Mouse (Mus musculus): Measurements from ENCODE around the gene Tmem164.
"Not testable (repeated sequence)": the region's sequence is repeated elsewhere in the genome, so short reads cannot be mapped to it uniquely, and the experiment has no call there.

The Tmem164 gene

DNA sequence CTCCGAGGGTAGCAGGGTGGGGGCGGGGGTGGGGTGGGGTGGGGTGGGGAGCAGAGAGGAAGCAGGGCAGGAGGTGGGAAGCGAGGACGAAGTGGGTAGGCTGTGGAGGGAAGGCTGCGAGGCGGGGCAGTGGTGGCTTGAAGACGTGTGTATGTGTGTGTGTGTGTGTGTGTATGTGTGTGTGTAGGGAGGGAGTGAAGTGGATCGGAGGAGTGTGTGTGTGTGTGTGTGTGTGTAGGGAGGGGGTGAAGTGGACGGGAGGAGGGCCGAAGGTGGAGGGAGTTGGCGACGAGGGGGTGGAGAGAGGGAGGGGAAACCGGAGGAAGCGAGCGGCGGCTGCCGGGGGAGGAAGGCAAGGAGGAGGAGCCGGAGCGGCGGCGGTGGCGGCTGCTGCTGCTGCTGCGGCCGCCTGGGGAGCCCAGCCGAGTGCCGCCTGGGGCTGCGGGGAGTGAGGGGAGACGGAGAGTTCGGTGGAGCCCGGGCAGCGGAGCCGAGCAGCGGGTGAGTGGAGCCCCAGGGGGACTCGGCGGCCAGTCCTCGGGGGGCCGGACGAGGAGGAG lies at the start of gene Tmem164:
TSS of gene Tmem164 (plus strand) at position 351 of the 560 bp plus-strand sequence.
- peak; percentile 82 for DNase-seq (ENCODE audit: extremely low spot score)

GRCm38 (mm10) chrX:142632990-142633389 lies 48.2 kb upstream of the Tmem164 start:
- not testable (repeated sequence) for DNase-seq (ENCODE audit: extremely low spot score)

GRCm38 (mm10) chrX:142647202-142647601 lies 34.0 kb upstream of the Tmem164 start:
- no peak for DNase-seq (ENCODE audit: extremely low spot score)

DNA sequence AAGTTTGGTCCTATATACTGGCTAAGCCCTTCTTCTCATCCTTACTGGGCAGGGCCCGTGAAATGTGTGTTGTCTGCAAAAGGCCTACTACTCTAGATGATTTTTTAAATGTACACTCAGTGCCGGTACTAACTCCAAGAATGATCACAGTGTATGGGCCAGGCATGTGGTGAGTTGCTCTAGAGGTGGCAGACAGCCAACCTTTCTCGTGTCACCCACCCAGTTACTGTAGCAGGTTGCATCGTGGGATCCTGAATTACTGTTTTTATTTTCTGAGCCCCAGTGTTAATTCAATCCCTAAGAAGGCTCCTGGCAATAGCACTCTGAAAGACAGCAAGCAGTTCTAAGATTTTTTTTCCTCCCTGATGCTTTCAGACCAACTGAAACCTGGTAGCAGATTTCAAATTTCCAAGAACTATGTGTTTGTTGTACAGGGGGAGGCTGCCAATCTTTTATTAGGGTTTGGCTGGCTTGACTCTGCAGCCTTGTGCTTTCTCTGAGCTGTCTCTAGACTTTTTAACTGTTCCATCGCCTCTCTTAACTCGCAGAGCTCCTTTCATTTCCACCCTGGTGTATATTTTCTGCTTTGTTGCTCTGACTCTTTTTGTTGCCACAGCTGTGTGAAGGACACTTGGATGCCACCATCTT lies 31.0 kb upstream of the Tmem164 start:
- no peak for DNase-seq (ENCODE audit: extremely low spot score)

GRCm38 (mm10) chrX:142664704-142665422 lies 16.3 kb upstream of the Tmem164 start:
- DNase-seq (ENCODE audit: extremely low spot score) = no peak

- no peak for DNase-seq (ENCODE audit: extremely low spot score)
These were observed 15.8 kb upstream of the Tmem164 start for GRCm38 (mm10) chrX:142665423-142665805.

GRCm38 (mm10) chrX:142669312-142670091 lies 11.7 kb upstream of the Tmem164 start:
- DNase-seq (ENCODE audit: extremely low spot score) = no peak

GRCm38 (mm10) chrX:142670121-142670520 lies 11.1 kb upstream of the Tmem164 start:
- DNase-seq (ENCODE audit: extremely low spot score) = no peak

DNA sequence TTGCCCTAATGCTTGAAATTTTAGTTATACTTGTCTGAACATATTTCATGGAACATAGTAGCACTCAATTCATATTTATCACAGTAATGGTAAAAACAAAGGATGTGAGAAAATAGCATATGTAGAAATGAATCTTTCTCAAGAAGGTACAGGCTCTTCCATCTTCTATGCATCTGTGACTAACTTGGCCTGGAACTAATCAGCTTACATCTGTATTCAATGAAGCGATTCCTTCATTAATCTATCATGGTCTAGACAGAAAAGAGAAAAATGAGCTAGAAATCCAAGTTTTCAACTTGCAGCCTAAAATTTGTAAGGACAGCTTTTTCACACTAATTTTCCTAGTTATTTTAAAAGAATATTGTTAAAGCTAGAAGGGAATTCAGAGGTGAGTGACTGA lies 10.1 kb upstream of the Tmem164 start:
- DNase-seq (ENCODE audit: extremely low spot score) = no peak

- no peak for DNase-seq (ENCODE audit: extremely low spot score)
These were observed 8.5 kb upstream of the Tmem164 start for GRCm38 (mm10) chrX:142672701-142673100.

DNA sequence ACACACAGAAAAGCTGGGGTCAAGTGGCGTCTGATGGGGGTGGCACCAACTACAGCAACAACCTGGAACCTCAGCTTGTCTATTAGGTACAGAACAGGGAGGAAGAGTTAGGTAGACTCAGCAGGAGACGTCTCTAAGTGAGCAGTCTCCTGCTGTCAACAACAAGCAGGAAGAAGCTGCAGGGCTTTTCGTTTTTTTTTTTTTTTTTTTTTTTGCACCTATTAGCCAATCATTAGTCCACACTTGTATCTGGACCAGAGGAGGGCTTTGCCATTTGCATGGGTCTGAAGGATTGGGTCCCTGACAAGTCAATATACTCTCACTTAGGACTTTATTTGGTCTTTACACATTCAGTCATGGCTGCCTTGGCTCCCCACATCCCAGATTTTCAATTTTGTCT lies 4.0 kb upstream of the Tmem164 start:
- DNase-seq (ENCODE audit: extremely low spot score) = no peak

GRCm38 (mm10) chrX:142678499-142679474 lies 2.4 kb upstream of the Tmem164 start:
- no peak for DNase-seq (ENCODE audit: extremely low spot score)

DNA sequence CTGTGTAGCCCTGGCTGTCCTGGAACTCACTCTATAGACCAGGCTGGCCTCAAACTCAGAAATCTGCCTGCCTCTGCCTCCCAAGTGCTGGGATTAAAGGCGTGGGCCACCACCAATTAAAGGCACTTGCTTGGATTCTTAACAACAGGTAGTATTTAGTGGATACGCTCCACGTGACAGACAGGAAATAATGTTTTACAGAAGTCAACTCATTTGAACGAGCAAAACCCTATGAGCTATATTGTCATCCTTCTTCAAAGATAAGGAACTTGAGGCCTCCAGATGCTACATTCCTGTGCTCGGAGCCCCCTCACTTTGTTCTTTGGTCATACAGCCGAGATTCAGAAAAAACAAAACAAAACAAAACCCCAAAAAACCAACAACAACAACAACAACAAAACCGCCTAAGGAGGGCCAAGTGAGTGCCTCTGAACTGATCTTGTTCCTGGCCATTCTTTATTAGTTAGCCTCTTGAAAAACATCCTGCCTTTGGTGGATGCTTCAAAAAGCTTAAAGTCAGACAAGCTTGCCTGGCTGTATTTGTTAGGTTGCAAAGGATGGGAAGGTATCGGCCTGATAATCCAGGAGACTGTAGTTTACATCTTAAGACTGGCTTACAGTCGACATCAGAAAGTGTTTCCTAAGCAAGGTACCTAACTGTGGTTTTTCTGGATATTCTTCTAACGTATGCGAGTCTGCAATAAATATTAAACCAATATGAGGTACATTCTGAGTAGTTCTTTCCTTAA lies 1.5 kb upstream of the Tmem164 start:
- no peak for DNase-seq (ENCODE audit: extremely low spot score)

GRCm38 (mm10) chrX:142680391-142681055 lies 683 bp upstream of the Tmem164 start:
- DNase-seq (ENCODE audit: extremely low spot score) = peak; percentile 42

GRCm38 (mm10) chrX:142681616-142682141 lies 473 bp downstream of the Tmem164 start:
- peak; percentile 61 for DNase-seq (ENCODE audit: extremely low spot score)

DNA sequence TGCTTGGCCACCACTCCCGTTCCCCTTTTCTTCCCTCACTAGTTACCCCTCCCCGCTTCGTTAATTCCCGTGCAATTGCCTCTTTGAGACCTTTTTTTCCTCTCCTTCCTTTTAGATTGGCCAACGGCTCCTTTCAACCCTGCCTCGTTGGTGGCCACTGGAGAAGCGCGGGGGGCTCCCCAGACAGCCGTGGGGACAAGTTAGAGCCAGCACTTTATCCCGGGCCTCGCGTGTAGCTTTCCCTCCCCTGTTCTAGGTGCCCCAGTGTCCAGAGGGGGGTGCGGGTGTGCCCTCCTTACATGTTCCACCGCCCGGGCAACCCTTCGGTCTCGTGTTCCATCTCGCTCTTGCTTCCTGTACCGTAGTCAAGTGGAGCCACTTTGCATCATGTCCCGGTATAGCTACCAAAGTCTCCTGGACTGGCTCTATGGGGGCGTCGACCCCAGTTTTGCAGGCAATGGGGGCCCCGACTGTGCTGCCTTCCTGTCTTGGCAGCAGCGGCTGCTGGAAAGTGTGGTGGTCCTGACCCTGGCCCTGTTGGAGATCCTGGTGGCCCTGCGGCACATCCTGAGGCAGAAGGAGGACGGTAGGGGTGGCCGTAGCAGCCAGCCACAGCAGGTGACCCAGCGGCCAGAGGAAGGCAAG lies 1.1 kb downstream of the Tmem164 start:
- DNase-seq (ENCODE audit: extremely low spot score) = peak; percentile 20

DNA sequence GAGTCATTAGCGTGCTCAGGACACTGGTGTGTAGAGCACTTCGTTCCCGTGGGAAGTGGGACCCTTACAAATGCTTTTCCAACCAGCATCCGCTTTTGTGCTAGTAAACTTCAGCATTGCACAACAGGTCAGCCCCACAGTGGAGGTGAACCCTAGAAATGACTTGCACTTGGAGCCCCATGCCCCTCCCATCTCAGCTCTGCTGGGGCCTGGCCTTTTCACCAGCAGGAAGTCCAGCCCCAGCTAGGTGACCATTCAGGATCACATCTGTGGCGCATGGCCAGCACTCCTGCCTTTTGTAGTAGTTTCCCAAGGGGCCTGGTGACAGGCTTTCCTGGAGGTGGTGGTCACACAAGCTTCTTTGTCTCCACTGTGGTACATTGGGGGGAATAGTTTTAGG lies 1.8 kb downstream of the Tmem164 start:
- no peak for DNase-seq (ENCODE audit: extremely low spot score)

DNA sequence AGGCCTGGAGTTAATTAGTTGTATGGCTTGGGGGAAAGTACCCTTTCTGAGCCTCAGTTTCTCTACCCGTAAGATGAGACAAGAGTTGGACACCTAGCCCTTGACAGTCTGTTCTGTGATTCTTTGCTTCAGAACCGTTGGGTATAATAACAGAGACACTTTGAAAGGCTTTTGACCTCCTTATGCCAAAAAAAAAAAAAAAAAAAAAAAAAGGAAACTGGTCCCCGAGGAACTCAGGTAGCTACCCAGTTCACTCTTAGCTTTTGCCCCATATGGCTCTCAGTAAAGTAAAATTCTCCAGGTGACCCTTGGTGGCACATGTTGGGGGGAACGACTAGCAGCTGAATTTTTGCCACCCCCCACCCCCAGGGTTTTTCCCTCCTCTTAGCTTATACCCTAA lies 3.5 kb downstream of the Tmem164 start:
- DNase-seq (ENCODE audit: extremely low spot score) = no peak

DNA sequence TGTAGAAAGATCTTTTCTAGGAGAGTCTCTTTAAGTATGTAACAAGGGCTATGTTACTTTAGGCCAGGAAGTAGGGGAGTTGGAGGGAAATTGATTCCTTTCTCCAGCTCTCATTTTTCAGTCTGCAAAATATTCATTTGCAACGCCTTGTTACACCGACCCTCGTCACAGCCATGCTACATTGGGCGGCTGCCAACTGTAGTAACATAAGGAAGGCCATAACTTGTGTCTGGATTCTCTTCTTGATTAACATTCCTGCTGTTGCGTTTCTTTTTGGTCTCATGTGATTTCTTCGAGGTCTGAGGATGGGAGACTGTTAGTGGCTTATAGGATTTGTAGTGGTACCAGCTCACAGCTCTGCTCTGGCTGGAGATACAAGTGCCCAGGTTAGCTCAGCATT lies 4.5 kb downstream of the Tmem164 start:
- no peak for DNase-seq (ENCODE audit: extremely low spot score)
